Mouse (Mus musculus) T-helper 17 cell (primary cell): ENCODE measurements around the gene Btbd35f25.
"Not testable (repeated sequence)": the region's sequence is repeated elsewhere in the genome, so short reads cannot be mapped to it uniquely, and the experiment has no call there.

ENCODE experiments used
- in situ Hi-C, 2 experiments: fragments of 300-600 bp; cut with MboI, MseI; formaldehyde crosslinking; loops; 1 replicate in 1 of 2; 2 replicates in 1 of 2; pipeline ENCODE4 v1.15.1; 2025; ENCODE audit warnings: high pct_unique_total_duplicates in 2 of 2

The Btbd35f25 gene

DNA sequence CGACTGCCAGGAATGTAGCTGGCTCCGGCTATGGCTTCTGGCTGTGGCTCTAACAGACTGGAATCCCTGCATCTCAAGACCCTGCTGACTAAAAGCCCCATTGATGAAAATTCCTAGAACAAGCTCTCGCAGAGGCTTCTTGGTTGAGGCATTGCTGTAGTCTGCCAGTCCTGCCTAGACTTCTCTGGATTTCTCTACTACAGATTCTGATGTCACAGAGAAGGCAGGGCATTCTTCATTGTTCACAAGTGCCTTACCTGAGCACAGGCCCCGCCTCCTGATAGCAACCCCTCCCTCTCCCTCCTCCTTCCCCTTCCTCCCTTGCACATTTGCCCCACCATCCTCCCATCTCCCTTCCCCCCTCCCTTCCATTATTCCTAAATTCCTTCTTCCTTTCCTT lies at the start of gene Btbd35f25:
Gene Btbd35f25, minus strand, starts transcription at position 101 of the 400 bp plus-strand sequence.
- in situ Hi-C loops, result not testable (repeated sequence)

DNA sequence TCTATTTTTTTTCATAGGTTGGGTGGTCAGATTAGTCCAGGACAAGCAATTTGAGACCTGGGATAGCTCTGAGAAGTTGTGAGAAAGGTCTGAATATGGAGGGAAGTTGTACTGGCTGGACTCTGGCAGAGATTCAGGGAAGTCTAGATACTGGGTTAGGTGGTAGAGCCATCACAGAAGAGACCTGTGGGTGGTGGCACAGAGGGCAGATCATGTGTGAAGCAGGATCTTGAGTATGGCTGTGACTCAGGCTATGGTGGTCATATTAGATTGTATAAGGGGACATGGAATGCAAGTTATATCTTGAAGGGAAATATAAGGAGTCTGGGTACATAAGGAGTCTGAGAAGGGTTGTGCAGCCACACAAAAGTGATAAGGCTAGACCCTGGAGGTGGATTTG lies 49.3 kb upstream of the Btbd35f25 start:
- in situ Hi-C loops, result loop anchor here (5.0 to 25.0 kb wide), 7 partner anchors 171 to 1106 kb away; partner anchors contain the start of gene Btbd35f26 (in 1 of the 2)

DNA sequence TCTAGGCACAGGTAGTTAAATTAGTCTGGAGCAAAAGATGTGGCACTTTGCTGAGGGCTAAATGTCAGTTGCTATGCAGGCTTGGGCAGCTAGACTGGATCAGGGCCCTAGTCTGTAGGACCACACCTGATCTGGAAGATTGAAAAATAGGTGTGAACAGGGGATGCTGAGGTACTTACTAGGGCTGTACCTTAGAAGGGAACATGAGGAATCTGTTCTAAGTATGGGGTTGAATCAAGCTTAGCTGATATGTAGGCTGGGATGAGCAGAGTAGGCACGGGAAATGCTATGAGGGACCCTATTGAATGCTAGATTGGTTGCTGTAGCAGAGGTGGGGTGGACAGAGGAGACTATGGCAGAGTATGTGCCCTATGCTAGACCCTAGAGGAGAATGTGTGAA lies 47.0 kb upstream of the Btbd35f25 start:
- in situ Hi-C loops, result loop anchor here (10.0 to 25.0 kb wide), 6 partner anchors 173 to 681 kb away; partner anchors contain the start of gene Btbd35f26 (in 1 of the 2)

DNA sequence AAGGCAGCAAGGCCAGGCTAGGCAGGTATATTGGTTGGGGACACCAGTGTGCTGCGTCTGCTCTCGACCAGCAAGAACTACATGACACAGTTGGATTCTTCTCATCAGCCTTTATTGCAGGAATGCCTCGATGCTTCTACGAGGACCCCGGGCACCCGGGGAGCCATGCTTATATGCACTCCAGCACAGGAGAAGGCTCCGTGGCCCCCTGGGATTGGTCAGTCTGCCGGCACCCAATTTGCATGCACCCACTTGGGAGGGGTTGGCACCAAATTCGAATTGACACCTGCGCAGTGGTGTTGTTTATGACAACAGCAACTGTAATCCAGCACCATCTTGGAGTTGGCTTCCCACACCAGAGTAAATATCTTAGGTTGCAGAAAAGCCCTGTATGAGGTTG lies 28.1 kb upstream of the Btbd35f25 start:
- in situ Hi-C loops, result loop anchor here (10.0 to 25.0 kb wide), 5 partner anchors 108 to 1242 kb away; partner anchors contain the start of gene Btbd35f26 (in 1 of the 2)

DNA sequence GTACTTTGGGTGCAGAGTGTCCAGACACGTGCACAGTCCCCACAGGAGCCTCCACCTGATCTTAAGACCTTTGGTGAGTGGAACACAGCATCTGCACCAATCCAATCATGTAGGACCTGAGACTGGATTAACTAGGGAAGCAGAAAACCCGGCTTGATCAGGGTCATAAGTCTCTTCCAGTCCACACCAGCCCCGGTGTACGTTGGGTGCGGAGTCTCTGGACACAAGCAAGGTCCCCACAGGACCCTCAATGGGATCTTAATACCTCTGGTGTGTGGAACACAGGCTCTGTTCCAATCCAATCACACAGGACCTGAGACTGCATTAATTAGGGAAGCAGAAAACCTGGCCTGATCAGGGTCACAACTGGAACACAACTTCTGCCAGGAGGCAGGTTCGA lies 20.0 kb upstream of the Btbd35f25 start:
- in situ Hi-C loops, result loop anchor here (5.0 to 25.0 kb wide), 5 partner anchors 100 to 1485 kb away; partner anchors contain the start of gene Btbd35f26 (in 1 of the 2)
